Mouse (Mus musculus) spleen, postnatal 10 days (tissue): ENCODE data around the gene Fam169b.

ENCODE experiments used
- DNase-seq, 2 experiments: peaks; one replicate each; pipeline ENCODE4 v3.0.0; 2021 to 2022; ENCODE audit warnings: low spot score in 2 of 2

Fam169b gene

DNA sequence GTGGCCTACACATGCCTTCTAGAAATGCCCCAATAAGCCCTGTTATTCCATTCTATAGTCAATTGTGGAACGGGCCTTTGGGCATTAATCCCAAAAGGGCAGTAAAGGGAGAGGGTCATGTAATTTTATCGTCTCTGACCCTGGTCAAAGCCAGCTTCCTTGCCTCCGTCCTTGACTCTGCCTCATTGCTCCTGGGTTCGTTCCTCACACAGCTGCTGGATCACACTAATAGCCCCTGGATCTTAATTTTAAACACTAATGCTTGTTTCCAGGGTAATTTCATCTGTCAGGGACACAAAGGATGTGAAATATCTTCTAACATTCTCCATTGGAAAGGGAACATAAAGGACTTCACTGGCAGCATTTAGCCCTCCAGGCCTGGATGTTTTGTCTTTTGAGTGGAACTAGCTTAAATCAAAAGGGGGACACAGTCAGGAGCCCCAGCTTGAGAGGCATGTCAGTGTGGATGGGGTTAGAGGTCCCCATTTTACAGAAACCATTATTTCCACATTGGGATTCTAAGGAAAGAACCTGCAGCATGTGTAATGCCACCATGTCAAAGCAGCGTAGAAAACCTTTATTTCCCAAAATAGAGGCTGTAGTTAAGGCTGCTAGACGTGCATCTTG is 122.2 kb downstream of the Fam169b start:
- no peak for DNase-seq

GRCm38 (mm10) chr7:68400516-68400915 is 126.9 kb downstream of the Fam169b start:
- no peak for DNase-seq

DNA sequence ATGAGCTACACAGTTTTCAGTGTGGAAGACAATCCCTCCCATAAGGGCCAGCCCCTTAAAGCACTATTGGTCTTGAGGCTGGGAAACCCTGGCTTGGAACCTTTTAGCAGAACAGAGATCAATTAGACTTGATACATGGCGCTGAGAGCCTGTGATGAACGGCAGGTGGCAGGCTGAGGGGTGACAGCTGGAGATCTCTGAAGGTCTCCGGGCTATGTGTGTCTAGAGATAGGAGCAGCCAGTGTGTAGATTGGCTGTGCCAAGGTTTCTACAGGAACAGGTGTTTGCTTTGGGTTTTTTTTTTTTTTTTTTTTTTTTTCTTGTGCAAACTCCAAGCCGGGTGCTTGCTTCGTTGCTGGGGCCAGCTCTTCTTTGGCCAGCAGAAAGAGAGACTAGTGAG is 135.0 kb downstream of the Fam169b start:
- no peak for DNase-seq
